Mouse (Mus musculus) thymus, postnatal 14 days (tissue): Measurements from ENCODE around the gene Rabl6.

Experiments
- DNase-seq: peaks from one replicate; pipeline ENCODE4 v3.0.0; 2021

Rabl6 gene

GRCm38 (mm10) chr2:25607761-25608622 is at the start of gene Rabl6:
TSS of gene Rabl6 (minus strand) at chr2:25608521.
- peak; percentile 90 for DNase-seq

GRCm38 (mm10) chr2:25657652-25658051 is 49.3 kb upstream of the Rabl6 start, which contains the start of gene Lcn5:
TSS of gene Lcn5 (plus strand) at chr2:25657952.
- DNase-seq, result no peak

GRCm38 (mm10) chr2:25657246-25657645 is 48.9 kb upstream of the Rabl6 start:
- no peak for DNase-seq

GRCm38 (mm10) chr2:25656691-25657090 is 48.4 kb upstream of the Rabl6 start:
- DNase-seq, result no peak

- DNase-seq, result no peak
These were observed 46.2 kb upstream of the Rabl6 start for GRCm38 (mm10) chr2:25654502-25654901.

- DNase-seq, result no peak
These were observed 44.6 kb upstream of the Rabl6 start, which contains the start of gene Lcn8 for GRCm38 (mm10) chr2:25652902-25653301. TSS of gene Lcn8 (plus strand) at chr2:25653120.

- peak; percentile 65 for DNase-seq
These were observed 31.6 kb upstream of the Rabl6 start for GRCm38 (mm10) chr2:25639890-25640289.

GRCm38 (mm10) chr2:25634046-25634445 is 25.7 kb upstream of the Rabl6 start:
- no peak for DNase-seq

- no peak for DNase-seq
These were observed 25.3 kb upstream of the Rabl6 start for GRCm38 (mm10) chr2:25633616-25634015.

GRCm38 (mm10) chr2:25628738-25629137 is 20.4 kb upstream of the Rabl6 start:
- DNase-seq, result no peak

GRCm38 (mm10) chr2:25627811-25628210 is 19.5 kb upstream of the Rabl6 start, which contains the start of gene Fcna:
TSS of gene Fcna (minus strand) at chr2:25628030.
- no peak for DNase-seq

- DNase-seq, result no peak
These were observed 17.7 kb upstream of the Rabl6 start for GRCm38 (mm10) chr2:25625986-25626385.

- DNase-seq, result peak; percentile 68
These were observed 13.2 kb upstream of the Rabl6 start, which contains the start of gene Tmem141 for GRCm38 (mm10) chr2:25621229-25622200. TSS of gene Tmem141 (minus strand) at chr2:25622005.

GRCm38 (mm10) chr2:25620852-25621228 is 12.5 kb upstream of the Rabl6 start:
- DNase-seq, result no peak

- DNase-seq, result peak; percentile 33
These were observed 12.1 kb upstream of the Rabl6 start for GRCm38 (mm10) chr2:25620386-25620785.

GRCm38 (mm10) chr2:25617578-25617977 is 9.3 kb upstream of the Rabl6 start, which contains the start of gene Ccdc183:
TSS of gene Ccdc183 (minus strand) at chr2:25617678.
- DNase-seq, result no peak

- DNase-seq, result no peak
These were observed 8.1 kb upstream of the Rabl6 start for GRCm38 (mm10) chr2:25616398-25616797.

- DNase-seq, result no peak
These were observed 350 bp upstream of the Rabl6 start for GRCm38 (mm10) chr2:25608671-25609070.

- DNase-seq, result no peak
These were observed 5.8 kb downstream of the Rabl6 start for GRCm38 (mm10) chr2:25602526-25602925.

GRCm38 (mm10) chr2:25600037-25600436 is 8.3 kb downstream of the Rabl6 start:
- no peak for DNase-seq

- no peak for DNase-seq
These were observed 9.6 kb downstream of the Rabl6 start for GRCm38 (mm10) chr2:25598749-25599148.

GRCm38 (mm10) chr2:25596765-25597510 is 11.4 kb downstream of the Rabl6 start:
- no peak for DNase-seq
